Mouse (Mus musculus) bone marrow macrophage, adult 2 months (primary cell): ENCODE measurements around the gene Gadd45b.

Source experiments
- CTCF ChIP-seq: IDR thresholded peaks from 2 replicates; pipeline ENCODE4 v1.5.1; 2012; ENCODE audit warnings: low read depth, mild to moderate bottlenecking, low read length, moderate library complexity
- POLR2A ChIP-seq: IDR thresholded peaks from 2 replicates; pipeline ENCODE4 v1.6.1; 2012; ENCODE audit warnings: mild to moderate bottlenecking, low read depth, low read length, borderline replicate concordance

DNA sequence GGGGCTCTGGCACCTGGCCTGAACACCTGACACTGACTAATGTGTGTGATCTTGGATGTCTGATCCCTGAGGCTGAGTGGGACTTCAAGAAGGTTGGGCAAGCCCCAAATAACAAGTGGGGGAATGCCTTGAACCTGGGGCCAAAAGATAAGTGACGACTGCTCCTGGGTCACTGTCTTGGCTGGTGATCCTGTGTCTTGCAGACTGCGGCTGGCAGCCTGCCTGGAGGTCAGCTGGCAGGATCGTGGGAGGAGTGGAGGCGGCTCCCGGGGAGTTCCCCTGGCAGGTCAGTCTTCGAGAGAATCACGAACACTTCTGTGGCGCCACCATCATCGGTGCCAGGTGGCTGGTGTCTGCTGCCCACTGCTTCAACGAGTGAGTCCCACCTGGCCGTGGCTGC is 42.7 kb upstream of the Gadd45b start:
- TF ChIP-seq POLR2A (no peak), CTCF (no peak)
